ENCODE assay signal across 20 mouse cellular contexts in genomic region chr1:182642779-182643178, GRCm38 (mm10).
DNase-seq lines count a peak whose midpoint lies in the region; ATAC-seq and TF ChIP-seq lines count a peak whose summit lies in the region.
"Had no signal": no experiment of that assay in that cellular context is flagged by ENCODE, and none has a peak within 500 bp of the region (broad histone marks: within the 10 kb centered on the region; RNA-seq: fewer than 3 reads in every experiment).

No protein-coding gene starts in this region.

- TF ChIP-seq POLR2A in thymus, adult 2 months (IDR thresholded peaks at IDR 0.05; ENCODE audit: control insufficient read depth, extremely low read depth, insufficient read depth, low read length, poor library complexity), result no peak

- H3K36me3 ChIP-seq in midbrain, embryonic 11.5 days (ENCODE audit: control insufficient read depth, insufficient read depth, low read length), result no peaks in the 10 kb centered on the region
- H3K36me3 ChIP-seq in midbrain, embryonic 14.5 days (ENCODE audit: control insufficient read depth, insufficient read depth, low read length), result no peaks in the 10 kb centered on the region
- H3K36me3 ChIP-seq in embryonic facial prominence, embryonic 11.5 days (replicated peaks; ENCODE audit: control insufficient read depth, insufficient read depth, low read depth, low read length), result no peaks in the 10 kb centered on the region
- no peaks in the 10 kb centered on the region for H3K36me3 ChIP-seq in thymus, adult 2 months (ENCODE audit: control insufficient read depth, insufficient read depth, low read length)
- H3K36me3 ChIP-seq: forebrain, embryonic 10.5 days; heart, embryonic 10.5 days; hindbrain, embryonic 10.5 days; lung, embryonic 15.5 days had no signal

- no peaks in the 10 kb centered on the region for H3K27me3 ChIP-seq in midbrain, embryonic 11.5 days (ENCODE audit: control insufficient read depth, insufficient read depth, low read length)
- H3K27me3 ChIP-seq in midbrain, embryonic 14.5 days (ENCODE audit: control insufficient read depth, insufficient read depth, low read length), result no peaks in the 10 kb centered on the region
- no peaks in the 10 kb centered on the region for H3K27me3 ChIP-seq in embryonic facial prominence, embryonic 11.5 days (ENCODE audit: control insufficient read depth, insufficient read depth, low read length)
- H3K27me3 ChIP-seq in thymus, adult 2 months (ENCODE audit: control insufficient read depth, insufficient read depth, low read length), result no peaks in the 10 kb centered on the region
- H3K27me3 ChIP-seq: Patski had no signal

- H3K4me3 ChIP-seq in midbrain, embryonic 11.5 days (ENCODE audit: low read depth, low read length), result no peak overlapping the region
- no peak overlapping the region for H3K4me3 ChIP-seq in midbrain, embryonic 14.5 days (replicated peaks; ENCODE audit: low read depth, low read length)
- no peak overlapping the region for H3K4me3 ChIP-seq in embryonic facial prominence, embryonic 11.5 days (ENCODE audit: low read depth, low read length)
- H3K4me3 ChIP-seq in thymus, adult 2 months (ENCODE audit: control insufficient read depth, insufficient read depth, low read length), result no peak overlapping the region
- H3K4me3 ChIP-seq: forebrain, embryonic 10.5 days; heart, embryonic 10.5 days; hindbrain, embryonic 10.5 days; lung, embryonic 15.5 days had no signal

- H3K27ac ChIP-seq in midbrain, embryonic 11.5 days (ENCODE audit: low read depth, low read length), result no peak overlapping the region
- no peak overlapping the region for H3K27ac ChIP-seq in midbrain, embryonic 14.5 days (replicated peaks; ENCODE audit: low read depth, low read length)
- no peak overlapping the region for H3K27ac ChIP-seq in embryonic facial prominence, embryonic 11.5 days (replicated peaks; ENCODE audit: low read depth, low read length)
- no peak overlapping the region for H3K27ac ChIP-seq in thymus, adult 2 months (ENCODE audit: control insufficient read depth, insufficient read depth, low read length)
- H3K27ac ChIP-seq: heart, embryonic 10.5 days; liver, embryonic 14.5 days; lung, embryonic 15.5 days; macrophage; stomach, postnatal 0 days had no signal

- WGBS in midbrain, embryonic 11.5 days, result 50% methylated on average over 2 of the region's 2 CpGs
- WGBS in midbrain, embryonic 14.5 days, result 58% methylated on average over 2 of the region's 2 CpGs
- WGBS in embryonic facial prominence, embryonic 11.5 days, result 43% methylated on average over 2 of the region's 2 CpGs
- 93% methylated on average over 2 of the region's 2 CpGs for WGBS in thymus, adult 2 months

- H3K4me2 ChIP-seq in midbrain, embryonic 11.5 days, result no peak overlapping the region
- no peak overlapping the region for H3K4me2 ChIP-seq in midbrain, embryonic 14.5 days (ENCODE audit: low read length)
- H3K4me2 ChIP-seq in embryonic facial prominence, embryonic 11.5 days (ENCODE audit: low read depth, low read length), result no peak overlapping the region
- H3K4me2 ChIP-seq: lung, embryonic 15.5 days had no signal

- TF ChIP-seq CTCF in thymus, adult 2 months (IDR thresholded peaks at IDR 0.05; ENCODE audit: borderline replicate concordance, control insufficient read depth, extremely low read depth, insufficient read depth, low read length, poor library complexity), result no peak

- no peaks in the 10 kb centered on the region for H3K9me3 ChIP-seq in midbrain, embryonic 11.5 days (ENCODE audit: control insufficient read depth, low read length)
- H3K9me3 ChIP-seq in midbrain, embryonic 14.5 days (ENCODE audit: control insufficient read depth, low read length), result no peaks in the 10 kb centered on the region
- H3K9me3 ChIP-seq in embryonic facial prominence, embryonic 11.5 days (replicated peaks; ENCODE audit: control insufficient read depth, low read length), result no peaks in the 10 kb centered on the region
- H3K9me3 ChIP-seq: heart, embryonic 10.5 days; hindbrain, embryonic 10.5 days; lung, embryonic 15.5 days had no signal

- peak; percentile 2; the same call in 1 of the 2 replicates for ATAC-seq in midbrain, embryonic 11.5 days (ENCODE audit: low FRiP score)
- no peak for ATAC-seq in midbrain, embryonic 14.5 days (ENCODE audit: low FRiP score, low TSS enrichment)
- no peak for ATAC-seq in embryonic facial prominence, embryonic 11.5 days (replicated peaks; ENCODE audit: insufficient number of reproducible peaks, low FRiP score, low TSS enrichment, low read depth)
- ATAC-seq: Patski had no signal

- peaks cover 9% of the 10 kb centered on the region for H3K4me1 ChIP-seq in midbrain, embryonic 11.5 days (ENCODE audit: control insufficient read depth, insufficient read depth, low read length)
- H3K4me1 ChIP-seq in midbrain, embryonic 14.5 days (ENCODE audit: control insufficient read depth, insufficient read depth, low read length), result peaks cover 13% of the 10 kb centered on the region
- H3K4me1 ChIP-seq in embryonic facial prominence, embryonic 11.5 days (ENCODE audit: control insufficient read depth, insufficient read depth, low read length), result no peaks in the 10 kb centered on the region; the same call in 1 of the 2 replicates
- no peaks in the 10 kb centered on the region for H3K4me1 ChIP-seq in thymus, adult 2 months (replicated peaks; ENCODE audit: control insufficient read depth, insufficient read depth, low read length)

- no peak overlapping the region for H3K9ac ChIP-seq in midbrain, embryonic 11.5 days (ENCODE audit: low read length)
- H3K9ac ChIP-seq in midbrain, embryonic 14.5 days (replicated peaks; ENCODE audit: low read length), result no peak overlapping the region
- H3K9ac ChIP-seq in embryonic facial prominence, embryonic 11.5 days (replicated peaks; ENCODE audit: low read length), result no peak overlapping the region
- H3K9ac ChIP-seq: liver, embryonic 14.5 days; lung, embryonic 15.5 days had no signal

- DNase-seq in cerebellum, postnatal 10 days, result peak; percentile 60 to 65
- DNase-seq in cerebellum, postnatal 36 days, result no peak
- peak; percentile 86 for DNase-seq in midbrain, embryonic 11.5 days (ENCODE audit: low spot score, missing footprints)
- no peak for DNase-seq in midbrain, embryonic 14.5 days
- DNase-seq in embryonic facial prominence, embryonic 11.5 days (ENCODE audit: low spot score), result peak; percentile 46
- DNase-seq in mesoderm, embryonic 11.5 days (ENCODE audit: low read depth, low spot score), result peak; percentile 64
- no peak for DNase-seq in thymus, adult 2 months
- DNase-seq in ovary, postnatal 14 days (ENCODE audit: low spot score), result no peak
- DNase-seq: adrenal gland, postnatal 25 days; cerebellum, adult 11-12 months; right cerebral cortex, adult 18-20 months; thymus, postnatal 25 days had no signal

Comparison
In these comparisons a context has a peak if more than half of its experiments do, and no peak if none do; other contexts are left out.
1. DNase-seq: peak in cerebellum, postnatal 10 days (2 of 2), midbrain, embryonic 11.5 days (single experiment), embryonic facial prominence, embryonic 11.5 days (single experiment) and mesoderm, embryonic 11.5 days (single experiment); none in cerebellum, postnatal 36 days (0 of 2), midbrain, embryonic 14.5 days (single experiment), thymus, adult 2 months (single experiment) and ovary, postnatal 14 days (single experiment).